Mouse (Mus musculus) heart, adult 2 months (tissue): Measurements from ENCODE around the gene Foxi3. TPM values are rescaled to one million over a fixed set of nuclear protein-coding genes. Genes with fewer than 3 reads are reported as not detected.

Experiments used
- DNase-seq, 2 experiments: peaks; one replicate each; pipeline ENCODE4 v3.0.0; 2021
- H3K27ac ChIP-seq: fragments of 200-600 bp; 2 replicates; pipeline ENCODE4 v1.8.1; 2022
- H3K27me3 ChIP-seq: fragments of 200-500 bp; 2 replicates; pipeline ENCODE4 v1.6.1; 2012; ENCODE audit warnings: mild to moderate bottlenecking, low read length, inconsistent platforms, mixed read lengths; ENCODE audit not compliant: control insufficient read depth, insufficient read depth
- H3K36me3 ChIP-seq: fragments of 200-500 bp; 2 replicates; pipeline ENCODE4 v1.6.1; 2012; ENCODE audit warnings: low read length, inconsistent platforms; ENCODE audit not compliant: control insufficient read depth, insufficient read depth
- H3K4me1 ChIP-seq: fragments of 200-500 bp; 2 replicates; pipeline ENCODE4 v1.6.1; 2011; ENCODE audit warnings: low read length; ENCODE audit not compliant: control insufficient read depth, insufficient read depth
- H3K4me3 ChIP-seq: fragments of 200-600 bp; 2 replicates; pipeline ENCODE4 v1.8.1; 2022
- H3K79me2 ChIP-seq: fragments of 200-500 bp; replicated peaks from 2 replicates; pipeline ENCODE4 v1.6.1; 2012; ENCODE audit warnings: mild to moderate bottlenecking, inconsistent platforms, low read length, moderate library complexity, mixed read lengths; ENCODE audit not compliant: control insufficient read depth, insufficient read depth
- H3K9ac ChIP-seq: fragments of 200-500 bp; 2 replicates; pipeline ENCODE4 v1.6.1; 2012; ENCODE audit warnings: low read depth, mild to moderate bottlenecking, control low read depth, inconsistent platforms, low read length, mixed read lengths
- CTCF ChIP-seq: fragments of 200-600 bp; IDR thresholded peaks from 2 replicates; pipeline ENCODE4 v1.8.1; 2022; ENCODE audit warnings: antibody characterized with exemption, mild to moderate bottlenecking, moderate library complexity
- EP300 ChIP-seq: fragments of 200-500 bp; IDR thresholded peaks from 2 replicates; pipeline ENCODE4 v1.6.1; 2011; ENCODE audit warnings: low read depth, low read length, control low read depth; ENCODE audit not compliant: insufficient read depth
- POLR2A ChIP-seq: fragments of 200-500 bp; IDR thresholded peaks from 2 replicates; pipeline ENCODE4 v1.6.1; 2011; ENCODE audit warnings: mild to moderate bottlenecking, low read depth, low read length, control low read depth; ENCODE audit not compliant: insufficient read depth
- whole genome bisulfite sequencing: fragments of 180-500 bp; shearing (Covaris S2); methylation state at CpG from one replicate; pipeline ENCODE4 v1.1.7; 2018; 5-methylcytosine and 5-hydroxymethylcytosine counted together
- intact Hi-C: fragments of 180-260 bp; cut with DNase I; formaldehyde crosslinking; loops from one replicate; pipeline ENCODE4 v1.15.1; 2025
- polyA plus RNA-seq: library from polyadenylated mRNA; depleted of rRNA; stranded (reverse); fragments of >200 nt; gene quantifications from 2 replicates; pipeline ENCODE4 v1.2.3, GENCODE M21; 2012
- total RNA-seq, 2 experiments: library from RNA; stranded (reverse); gene quantifications; 2 replicates each; pipeline ENCODE4 v1.2.3; 2021

Foxi3 gene
- total and polyA plus RNA-seq, 3 experiments: not detected

GRCm38 (mm10) chr6:70956936-70957335 is 605 bp downstream of the Foxi3 start:
- TF ChIP-seq POLR2A (no peak), EP300 (no peak), CTCF (no peak)
- intact Hi-C loops: no loop called here
- no peak overlapping the region for H3K9ac ChIP-seq
- peaks cover 23% of the 10 kb centered on the region for H3K27me3 ChIP-seq
- H3K36me3 ChIP-seq: no peaks in the 10 kb centered on the region
- H3K79me2 ChIP-seq: no peaks in the 10 kb centered on the region
- H3K4me1 ChIP-seq: no peaks in the 10 kb centered on the region
- peak in 1 of 2 experiments; percentile 16 for DNase-seq
- no peak overlapping the region for H3K27ac ChIP-seq
- 2% methylated on average over 34 of the region's 34 CpGs for WGBS
- no peak overlapping the region for H3K4me3 ChIP-seq

- Histone ChIP-seq H3K9ac (no peak overlapping the region), H3K79me2 (no peaks in the 10 kb centered on the region), H3K4me1 (no peaks in the 10 kb centered on the region), H3K36me3 (no peaks in the 10 kb centered on the region), H3K27ac (no peak overlapping the region), H3K27me3 (peaks cover 23% of the 10 kb centered on the region), H3K4me3 (no peak overlapping the region)
- TF ChIP-seq POLR2A (no peak), EP300 (no peak), CTCF (no peak)
- intact Hi-C loops: no loop called here
- WGBS: 22% methylated on average over 7 of the region's 7 CpGs
- no peak for DNase-seq
Measured at GRCm38 (mm10) chr6:70957341-70957940, 1.1 kb downstream of the Foxi3 start.

GRCm38 (mm10) chr6:70964116-70964830 is 7.9 kb downstream of the Foxi3 start:
- Histone ChIP-seq H3K4me3 (no peak overlapping the region), H3K79me2 (no peaks in the 10 kb centered on the region), H3K9ac (no peak overlapping the region), H3K27ac (no peak overlapping the region), H3K36me3 (no peaks in the 10 kb centered on the region), H3K27me3 (peaks cover 4% of the 10 kb centered on the region), H3K4me1 (no peaks in the 10 kb centered on the region; the same call in 1 of the 2 replicates)
- no peak for DNase-seq
- TF ChIP-seq POLR2A (no peak), CTCF (no peak), EP300 (no peak)
- intact Hi-C loops: no loop called here
- 52% methylated on average over 6 of the region's 6 CpGs for WGBS

DNA sequence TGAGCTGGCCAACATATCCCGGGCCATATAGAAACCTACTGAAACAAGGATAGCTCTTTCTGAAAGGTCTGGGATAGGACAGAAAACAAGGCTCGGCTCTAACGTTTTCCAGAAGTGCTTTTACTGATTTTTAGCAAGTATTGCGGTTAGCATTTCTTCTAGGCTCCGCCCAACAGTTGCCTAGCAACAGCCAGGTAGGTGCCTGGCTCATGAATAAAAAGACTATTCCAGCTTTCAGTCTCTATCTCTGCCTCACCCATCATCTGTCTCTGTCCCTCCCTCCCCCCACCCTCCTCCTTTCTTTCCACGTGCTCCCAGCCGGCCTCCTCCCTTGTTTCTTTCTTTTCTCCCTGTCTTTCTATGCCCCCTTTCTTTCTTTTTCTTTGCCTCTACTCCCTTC is 9.4 kb downstream of the Foxi3 start:
- no peaks in the 10 kb centered on the region for H3K36me3 ChIP-seq
- DNase-seq: no peak
- no peak overlapping the region for H3K27ac ChIP-seq
- no peak for TF ChIP-seq CTCF
- no peak for TF ChIP-seq POLR2A
- TF ChIP-seq EP300: no peak
- H3K79me2 ChIP-seq: no peaks in the 10 kb centered on the region
- H3K4me1 ChIP-seq: no peaks in the 10 kb centered on the region; the same call in 1 of the 2 replicates
- no peak overlapping the region for H3K4me3 ChIP-seq
- H3K9ac ChIP-seq: no peak overlapping the region
- peaks cover 2% of the 10 kb centered on the region for H3K27me3 ChIP-seq
- 36% methylated on average over 7 of the region's 7 CpGs for WGBS
- intact Hi-C loops: no loop called here

DNA sequence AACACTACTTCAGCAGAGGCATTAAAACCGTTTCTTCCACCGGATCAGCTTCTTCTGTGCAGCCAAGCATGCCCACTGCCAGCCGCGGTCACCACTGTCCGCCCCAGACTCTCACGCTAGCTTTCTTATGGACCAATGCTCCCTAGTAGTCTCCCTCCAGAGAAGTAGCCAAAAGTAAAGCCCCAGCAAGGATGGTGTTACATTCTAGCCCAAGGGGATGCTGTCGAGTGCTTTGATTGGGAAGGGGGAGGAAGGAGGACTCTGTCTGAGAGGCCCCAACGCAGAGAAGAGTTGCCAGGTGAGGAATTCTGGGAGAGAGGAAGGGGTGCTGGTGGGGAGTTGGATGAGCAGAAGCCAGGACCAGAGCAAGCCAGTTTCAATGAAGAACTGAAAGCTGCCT is 11.1 kb downstream of the Foxi3 start:
- no peaks in the 10 kb centered on the region; the same call in 1 of the 2 replicates for H3K27me3 ChIP-seq
- DNase-seq: no peak
- H3K79me2 ChIP-seq: no peaks in the 10 kb centered on the region
- H3K9ac ChIP-seq: no peak overlapping the region
- H3K36me3 ChIP-seq: no peaks in the 10 kb centered on the region
- no peak for TF ChIP-seq POLR2A
- no peak for TF ChIP-seq EP300
- TF ChIP-seq CTCF: no peak
- intact Hi-C loops: no loop called here
- 11% methylated on average over 8 of the region's 8 CpGs for WGBS
- no peak overlapping the region for H3K27ac ChIP-seq
- no peaks in the 10 kb centered on the region; the same call in 1 of the 2 replicates for H3K4me1 ChIP-seq
- H3K4me3 ChIP-seq: no peak overlapping the region

GRCm38 (mm10) chr6:70968291-70968690 is 12.0 kb downstream of the Foxi3 start:
- Histone ChIP-seq H3K27me3 (no peaks in the 10 kb centered on the region; the same call in 1 of the 2 replicates), H3K79me2 (no peaks in the 10 kb centered on the region), H3K27ac (no peak overlapping the region), H3K4me3 (no peak overlapping the region), H3K4me1 (no peaks in the 10 kb centered on the region; the same call in 1 of the 2 replicates), H3K36me3 (no peaks in the 10 kb centered on the region), H3K9ac (no peak overlapping the region)
- intact Hi-C loops: no loop called here
- no peak for DNase-seq
- no peak for TF ChIP-seq POLR2A
- 68% methylated on average over 4 of the region's 4 CpGs for WGBS
